Mouse (Mus musculus) cortical plate, adult 2 months (tissue): Measurements from ENCODE around the gene Fam107b. TPM values are rescaled to one million over a fixed set of nuclear protein-coding genes. Genes with fewer than 3 reads are reported as not detected.

Experiments used
- H3K27ac ChIP-seq: fragments of 200-500 bp; 2 replicates; pipeline ENCODE4 v1.5.1; 2012; ENCODE audit warnings: low read length, control low read depth, inconsistent platforms; ENCODE audit not compliant: insufficient read depth
- H3K4me1 ChIP-seq: fragments of 200-500 bp; 2 replicates; pipeline ENCODE4 v1.6.1; 2011; ENCODE audit warnings: low read length; ENCODE audit not compliant: control insufficient read depth, insufficient read depth
- H3K4me3 ChIP-seq: fragments of 200-500 bp; 2 replicates; pipeline ENCODE4 v1.5.1; 2011; ENCODE audit warnings: mild to moderate bottlenecking, low read length, control low read depth; ENCODE audit not compliant: insufficient read depth
- CTCF ChIP-seq: fragments of 200-500 bp; IDR thresholded peaks from 2 replicates; pipeline ENCODE4 v1.5.1; 2011; ENCODE audit warnings: mild to moderate bottlenecking, control low read depth, low read length; ENCODE audit not compliant: insufficient read depth; ENCODE audit errors: extremely low read depth
- POLR2A ChIP-seq: fragments of 200-500 bp; IDR thresholded peaks from 2 replicates; pipeline ENCODE4 v1.6.1; 2011; ENCODE audit warnings: mild to moderate bottlenecking, low read length, control low read depth; ENCODE audit not compliant: insufficient read depth; ENCODE audit errors: extremely low read depth
- polyA plus RNA-seq: library from polyadenylated mRNA; depleted of rRNA; stranded (reverse); fragments of >200 nt; gene quantifications from 2 replicates; pipeline ENCODE4 v1.2.3, GENCODE M21; 2012

The Fam107b gene
- polyA plus RNA-seq, 1 experiment: 9.5 TPM

DNA sequence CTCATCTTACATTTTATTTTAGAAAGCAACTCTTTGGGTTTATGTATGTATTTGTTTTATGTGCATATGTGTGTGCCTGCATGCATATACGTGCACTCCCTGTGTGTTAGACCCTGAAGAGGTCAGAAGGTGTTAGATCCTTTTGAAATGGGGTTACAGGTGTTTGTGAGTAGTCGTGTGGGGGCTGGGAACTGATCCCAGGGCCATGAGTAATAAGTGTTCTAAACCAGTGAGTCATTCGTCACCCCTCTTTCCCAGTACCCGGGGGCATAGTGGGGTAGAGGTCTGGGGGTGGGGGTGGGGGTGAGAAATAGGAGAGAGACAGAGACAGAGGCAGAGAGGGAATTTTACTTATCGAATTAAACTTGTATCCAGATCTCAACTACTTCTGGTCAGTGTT lies 87.1 kb downstream of the Fam107b start:
- Histone ChIP-seq H3K4me3 (no peak overlapping the region), H3K4me1 (0 out of 2 replicates have a peak, but pooled peaks cover 5% of the 10 kb centered on the region), H3K27ac (no peak overlapping the region)
- TF ChIP-seq CTCF (no peak), POLR2A (no peak)

GRCm38 (mm10) chr2:3657811-3658730 lies 87.8 kb downstream of the Fam107b start:
- TF ChIP-seq POLR2A (no peak), CTCF (no peak)
- H3K27ac ChIP-seq: no peak overlapping the region
- 0 out of 2 replicates have a peak, but pooled peaks cover 5% of the 10 kb centered on the region for H3K4me1 ChIP-seq
- H3K4me3 ChIP-seq: no peak overlapping the region

GRCm38 (mm10) chr2:3658900-3659299 lies 88.6 kb downstream of the Fam107b start:
- no peak overlapping the region for H3K27ac ChIP-seq
- 0 out of 2 replicates have a peak, but pooled peaks cover 5% of the 10 kb centered on the region for H3K4me1 ChIP-seq
- H3K4me3 ChIP-seq: no peak overlapping the region
- no peak for TF ChIP-seq POLR2A
- TF ChIP-seq CTCF: no peak

- no peak overlapping the region for H3K4me3 ChIP-seq
- 0 out of 2 replicates have a peak, but pooled peaks cover 3% of the 10 kb centered on the region for H3K4me1 ChIP-seq
- no peak overlapping the region for H3K27ac ChIP-seq
- TF ChIP-seq CTCF (no peak), POLR2A (no peak)
These were observed 89.1 kb downstream of the Fam107b start for GRCm38 (mm10) chr2:3659300-3659910.

DNA sequence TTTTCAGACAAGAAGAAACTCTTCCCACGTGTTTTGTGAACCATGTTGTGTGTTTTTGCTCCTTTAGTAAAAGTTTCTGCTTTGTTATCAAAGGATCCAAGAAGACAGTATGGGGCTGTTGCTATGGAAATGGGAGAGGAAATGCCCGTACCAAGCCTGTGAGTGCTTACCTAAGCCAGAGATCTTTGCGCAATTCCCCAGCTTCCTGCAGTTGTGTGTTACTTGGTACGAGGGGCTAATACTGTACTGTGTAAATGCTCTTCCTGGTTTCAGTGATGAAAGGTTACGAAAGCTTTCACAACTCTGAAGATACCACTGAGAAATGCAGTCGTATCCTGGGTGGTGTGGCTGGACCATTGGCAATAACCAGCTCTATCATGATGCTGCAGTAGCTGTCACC lies 93.8 kb downstream of the Fam107b start:
- Histone ChIP-seq H3K4me1 (no peaks in the 10 kb centered on the region), H3K27ac (no peak overlapping the region), H3K4me3 (no peak overlapping the region)
- TF ChIP-seq CTCF: no peak
- no peak for TF ChIP-seq POLR2A

GRCm38 (mm10) chr2:3668682-3669081 lies 98.4 kb downstream of the Fam107b start:
- H3K4me1 ChIP-seq: no peaks in the 10 kb centered on the region
- H3K4me3 ChIP-seq: no peak overlapping the region
- H3K27ac ChIP-seq: no peak overlapping the region
- TF ChIP-seq POLR2A (no peak), CTCF (no peak)

- TF ChIP-seq POLR2A (no peak), CTCF (no peak)
- no peak overlapping the region for H3K4me3 ChIP-seq
- no peak overlapping the region for H3K27ac ChIP-seq
- H3K4me1 ChIP-seq: no peaks in the 10 kb centered on the region
These were observed 99.4 kb downstream of the Fam107b start for GRCm38 (mm10) chr2:3669646-3670045.

GRCm38 (mm10) chr2:3672654-3673367 lies 102.5 kb downstream of the Fam107b start:
- Histone ChIP-seq H3K4me1 (no peaks in the 10 kb centered on the region), H3K4me3 (no peak overlapping the region), H3K27ac (no peak overlapping the region)
- TF ChIP-seq CTCF (no peak), POLR2A (no peak)

DNA sequence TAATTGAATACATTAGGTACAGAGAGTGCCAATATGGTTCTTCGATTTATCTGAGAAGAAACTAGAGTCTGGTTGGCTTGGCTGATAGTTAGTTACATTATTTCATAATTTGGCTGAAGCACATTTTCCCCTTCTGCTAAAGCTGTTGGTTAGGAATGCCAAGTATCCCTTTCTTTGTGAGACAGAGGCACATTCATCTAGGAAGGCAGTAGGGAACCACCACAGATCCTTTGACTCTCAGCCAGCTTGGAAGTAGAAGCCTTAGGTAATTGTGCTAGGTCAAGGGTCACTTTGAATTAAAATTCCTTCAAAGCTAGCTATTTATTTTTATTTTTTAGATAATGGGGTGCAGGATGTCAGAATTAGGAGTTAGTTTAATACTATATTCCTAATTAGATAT lies 105.2 kb downstream of the Fam107b start:
- TF ChIP-seq POLR2A: no peak
- TF ChIP-seq CTCF: no peak
- Histone ChIP-seq H3K4me3 (no peak overlapping the region), H3K4me1 (no peaks in the 10 kb centered on the region), H3K27ac (no peak overlapping the region)
